ENCODE assay signal across 9 mouse cellular contexts in the genomic region with DNA sequence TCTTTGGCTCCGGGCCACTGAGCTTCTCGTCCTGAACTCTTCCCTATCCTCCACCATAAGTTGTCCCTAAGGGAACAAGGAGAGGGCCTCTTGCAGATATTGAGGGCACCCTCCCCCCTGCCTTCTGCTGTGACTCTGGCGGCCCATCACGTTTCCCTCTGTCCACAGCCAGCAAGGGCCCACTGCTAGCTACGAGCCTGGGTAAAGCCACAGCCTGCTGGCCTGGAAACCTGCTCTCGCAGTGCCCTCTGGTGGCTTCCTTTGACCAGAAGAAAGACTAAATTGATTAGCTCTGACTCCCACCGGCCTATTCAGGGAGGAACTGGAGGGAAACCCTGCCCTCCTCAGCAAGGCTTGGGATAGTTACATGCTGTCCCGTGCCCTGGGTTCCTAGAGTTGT. TPM values are rescaled to one million over a fixed set of nuclear protein-coding genes. Genes with fewer than 3 reads are reported as not detected.
DNase-seq lines count a peak whose midpoint lies in the region; ATAC-seq and TF ChIP-seq lines count a peak whose summit lies in the region.
"Had no signal": no experiment of that assay in that cellular context is flagged by ENCODE, and none has a peak within 500 bp of the region (broad histone marks: within the 10 kb centered on the region; RNA-seq: fewer than 3 reads in every experiment).

No protein-coding gene starts in this region.

- TF ChIP-seq CTCF in liver, embryonic 14.5 days (IDR thresholded peaks at IDR 0.05; ENCODE audit: low read depth), result peak; percentile 64

- 23% methylated on average over 8 of the region's 8 CpGs for WGBS in heart, embryonic 10.5 days
- 18% methylated on average over 8 of the region's 8 CpGs for WGBS in liver, embryonic 14.5 days (ENCODE audit: insufficient replicate concordance)

- H3K9ac ChIP-seq in liver, embryonic 14.5 days (replicated peaks), result no peak overlapping the region

- TF ChIP-seq EP300 in liver, embryonic 14.5 days (IDR thresholded peaks at IDR 0.05; ENCODE audit: low read depth), result no peak

- H3K27ac ChIP-seq in heart, embryonic 10.5 days, result no peak overlapping the region
- no peak overlapping the region for H3K27ac ChIP-seq in liver, embryonic 14.5 days

- peak; percentile 48 for DNase-seq in A20 (ENCODE audit: low read depth, low spot score)
- peak; percentile 64 to 90 for DNase-seq in adrenal gland, adult (ENCODE audit: inconsistent age in 2 of 2, low spot score in 1 of 2)
- peak; percentile 78 for DNase-seq in embryo, embryonic 11 days
- peak; percentile 87 for DNase-seq in heart, embryonic 10.5 days (ENCODE audit: low spot score)
- DNase-seq in kidney, postnatal 10 days, result peak; percentile 87
- peak in 2 of 3 experiments; percentile 4 to 12 for DNase-seq in liver, embryonic 14.5 days (ENCODE audit: low read depth in 3 of 3, low spot score in 3 of 3)
- DNase-seq in ovary, adult 18-20 months (ENCODE audit: low spot score), result peak; percentile 26
- DNase-seq in T-cell, adult 2 months (ENCODE audit: low spot score), result no peak

- H3K4me3 ChIP-seq in heart, embryonic 10.5 days, result no peak overlapping the region
- no peak overlapping the region for H3K4me3 ChIP-seq in liver, embryonic 14.5 days (ENCODE audit: insufficient read depth in 1 of 2, low read depth in 2 of 2, low read length in 2 of 2)
- H3K4me3 ChIP-seq: erythroblast, embryonic 14.5 days had no signal

- H3K4me2 ChIP-seq in liver, embryonic 14.5 days (ENCODE audit: low read depth), result no peak overlapping the region

- H3K36me3 ChIP-seq in heart, embryonic 10.5 days, result no peaks in the 10 kb centered on the region
- H3K36me3 ChIP-seq in liver, embryonic 14.5 days (replicated peaks; ENCODE audit: control insufficient read depth, insufficient read depth, low read depth), result no peaks in the 10 kb centered on the region

- no peaks in the 10 kb centered on the region for H3K9me3 ChIP-seq in heart, embryonic 10.5 days
- no peaks in the 10 kb centered on the region for H3K9me3 ChIP-seq in liver, embryonic 14.5 days (ENCODE audit: control insufficient read depth, low read length)

- no peaks in the 10 kb centered on the region for H3K27me3 ChIP-seq in heart, embryonic 10.5 days (ENCODE audit: insufficient read depth, poor library complexity, severe bottlenecking)
- no peaks in the 10 kb centered on the region for H3K27me3 ChIP-seq in liver, embryonic 14.5 days (ENCODE audit: control insufficient read depth, insufficient read depth, low read length)

- ATAC-seq in liver, embryonic 14.5 days (ENCODE audit: insufficient read depth), result no peak

- H3K4me1 ChIP-seq in heart, embryonic 10.5 days, result peaks cover 16% of the 10 kb centered on the region
- H3K4me1 ChIP-seq in liver, embryonic 14.5 days (replicated peaks; ENCODE audit: control insufficient read depth in 2 of 2, insufficient read depth in 2 of 2, low read length in 1 of 2), result no peaks in the 10 kb centered on the region

RNA-seq across cellular contexts. Expression of gene A630023A22Rik, which starts 2.3 kb away (rescaled TPM):
- polyA plus RNA-seq in heart, embryonic 10.5 days (2016; fragmentation: Nextera tagmentation; extraction: Ambion mirVana), result not detected in 2 replicates
- not detected in 2 replicates for polyA plus RNA-seq in liver, embryonic 14.5 days (2012; rRNA removed)
- polyA plus RNA-seq in liver, embryonic 14.5 days (2014; fragmentation: Nextera tagmentation; extraction: Ambion mirVana), result not detected in 2 replicates
- polyA plus RNA-seq: erythroblast, embryonic 14.5 days had no signal

RNA-seq across cellular contexts. Expression of gene Anxa8, which starts 19.1 kb away (rescaled TPM):
- polyA plus RNA-seq in heart, embryonic 10.5 days (2016; fragmentation: Nextera tagmentation; extraction: Ambion mirVana), result 0.49 and 0.53 TPM in 2 replicates
- polyA plus RNA-seq in liver, embryonic 14.5 days (2012; rRNA removed), result 0.03 and 0.06 TPM in 2 replicates
- 0.33 TPM in 1 of 2 replicates, not detected in the other for polyA plus RNA-seq in liver, embryonic 14.5 days (2014; fragmentation: Nextera tagmentation; extraction: Ambion mirVana)
- polyA plus RNA-seq: erythroblast, embryonic 14.5 days had no signal

RNA-seq across cellular contexts. Expression of gene Npy4r, which starts 47.4 kb away (rescaled TPM):
- 0.04 and 0.05 TPM in 2 replicates for polyA plus RNA-seq in heart, embryonic 10.5 days (2016; fragmentation: Nextera tagmentation; extraction: Ambion mirVana)
- polyA plus RNA-seq in liver, embryonic 14.5 days (2012; rRNA removed), result 0.01 TPM in 2 replicates
- 0.08 TPM in 1 of 2 replicates, not detected in the other for polyA plus RNA-seq in liver, embryonic 14.5 days (2014; fragmentation: Nextera tagmentation; extraction: Ambion mirVana)
- polyA plus RNA-seq: erythroblast, embryonic 14.5 days had no signal

RNA-seq across cellular contexts. Expression of gene Antxrl, which starts 52.4 kb away (rescaled TPM):
- polyA plus RNA-seq in heart, embryonic 10.5 days (2016; fragmentation: Nextera tagmentation; extraction: Ambion mirVana), result not detected in 2 replicates
- not detected in 2 replicates for polyA plus RNA-seq in liver, embryonic 14.5 days (2012; rRNA removed)
- polyA plus RNA-seq in liver, embryonic 14.5 days (2014; fragmentation: Nextera tagmentation; extraction: Ambion mirVana), result not detected in 2 replicates
